Mouse (Mus musculus) inflammation-experienced regulatory T-cells, adult 6 months (primary cell): ENCODE measurements around the gene Dtnb. TPM values are rescaled to one million over a fixed set of nuclear protein-coding genes. Genes with fewer than 3 reads are reported as not detected.
"Not testable (repeated sequence)": the region's sequence is repeated elsewhere in the genome, so short reads cannot be mapped to it uniquely, and the experiment has no call there.

Source experiments
- ATAC-seq: one replicate; pipeline ENCODE4 v1.8.0; 2017
- polyA plus RNA-seq, 3 experiments: library from polyadenylated mRNA; unstranded; fragments of 100-300 nt; shearing (Covaris generic); gene quantifications; one replicate each; pipeline ENCODE4 v1.2.1; 2017

The Dtnb gene
- polyA plus RNA-seq, 3 experiments from 2014 or later, result 16.7 to 34.2 (median 33.7) TPM

DNA sequence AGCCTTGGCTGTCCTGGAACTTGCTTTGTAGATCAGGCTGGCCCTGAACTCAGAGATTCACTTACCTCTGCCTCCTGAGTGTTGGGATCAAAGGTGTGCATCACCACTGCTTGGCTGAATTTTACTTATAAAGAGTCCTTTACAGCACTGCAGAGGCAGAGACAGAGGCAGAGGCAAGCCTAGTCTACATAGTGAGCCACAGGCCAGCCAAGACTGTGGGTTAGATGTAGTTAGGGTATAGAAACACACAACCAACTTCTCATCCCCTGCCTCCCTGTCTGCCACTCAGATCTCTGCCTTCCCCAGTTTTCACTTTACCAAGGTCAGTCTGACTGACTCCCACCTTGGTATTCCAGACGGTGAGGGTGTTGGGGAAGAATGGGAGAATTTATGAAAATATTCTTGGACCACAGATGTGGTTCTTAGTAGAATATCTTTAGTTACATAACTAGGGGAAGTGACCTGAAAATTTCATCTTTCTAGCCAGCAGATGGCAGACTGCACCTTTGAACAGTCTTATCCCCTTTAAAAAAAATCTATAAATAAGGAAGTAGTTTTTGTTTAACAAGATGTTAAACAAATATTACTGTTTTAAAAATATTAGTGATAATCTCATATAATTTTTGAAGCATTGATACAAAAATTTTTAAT is 88.9 kb downstream of the Dtnb start:
- peak; percentile 38 for ATAC-seq

DNA sequence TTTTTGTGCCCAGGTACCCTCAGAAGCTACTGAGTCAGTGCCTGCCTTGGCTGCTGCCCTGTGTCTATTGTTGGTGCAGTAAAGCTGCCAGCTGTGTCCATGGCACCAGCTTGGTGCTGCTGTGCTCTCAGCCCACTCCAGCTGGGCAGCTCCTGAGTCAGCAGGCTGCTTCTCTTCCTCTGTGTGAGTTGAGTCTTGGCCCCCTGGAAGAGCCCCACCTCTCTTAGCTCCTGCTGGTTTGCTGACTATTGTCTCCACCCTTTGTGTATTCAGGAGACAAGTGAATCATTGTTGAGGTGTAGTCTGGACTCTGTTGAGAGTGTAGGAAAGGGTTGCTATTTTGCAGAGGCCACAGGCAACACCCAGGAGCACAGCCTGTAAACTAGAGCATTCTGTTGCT is 90.5 kb downstream of the Dtnb start:
- no peak for ATAC-seq

DNA sequence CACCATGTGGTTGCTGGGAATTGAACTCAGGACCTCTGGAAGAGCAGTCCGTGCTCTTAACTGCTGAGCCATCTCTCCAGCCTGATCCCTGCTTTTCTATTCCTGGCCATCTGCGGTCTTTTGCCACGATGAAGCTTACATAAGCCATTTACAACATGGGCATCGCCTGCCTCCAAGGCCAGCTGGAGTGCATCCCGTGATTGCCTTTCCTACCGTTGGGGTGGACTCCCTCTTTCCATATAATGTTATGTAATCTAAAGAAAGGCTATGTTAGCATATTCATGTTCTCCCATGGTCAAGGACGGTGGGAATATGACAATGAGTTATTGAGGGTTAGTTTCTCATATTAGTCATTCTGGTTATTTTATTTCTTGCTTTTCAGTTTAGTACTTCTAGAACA is 91.2 kb downstream of the Dtnb start:
- ATAC-seq, result no peak

DNA sequence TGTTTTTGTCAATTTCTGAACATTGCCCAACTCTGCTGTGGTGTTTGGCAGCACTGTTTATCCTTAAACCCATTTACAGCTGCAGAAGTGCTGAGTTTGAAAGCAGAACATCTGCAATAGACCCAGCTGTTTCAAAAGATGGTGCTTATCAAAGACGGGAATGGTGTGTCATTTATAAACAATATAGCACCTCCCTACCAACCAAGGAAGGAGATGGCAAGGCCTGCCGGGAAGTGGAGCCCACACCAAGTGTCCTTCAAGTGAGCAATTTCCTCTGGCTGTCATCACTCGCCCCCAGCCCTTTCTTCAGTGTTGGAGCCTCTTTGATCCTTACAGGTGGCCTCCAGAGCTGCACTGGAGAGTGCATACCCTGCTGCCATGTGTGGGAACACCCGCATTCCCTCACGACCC is 97.8 kb downstream of the Dtnb start:
- ATAC-seq, result no peak

DNA sequence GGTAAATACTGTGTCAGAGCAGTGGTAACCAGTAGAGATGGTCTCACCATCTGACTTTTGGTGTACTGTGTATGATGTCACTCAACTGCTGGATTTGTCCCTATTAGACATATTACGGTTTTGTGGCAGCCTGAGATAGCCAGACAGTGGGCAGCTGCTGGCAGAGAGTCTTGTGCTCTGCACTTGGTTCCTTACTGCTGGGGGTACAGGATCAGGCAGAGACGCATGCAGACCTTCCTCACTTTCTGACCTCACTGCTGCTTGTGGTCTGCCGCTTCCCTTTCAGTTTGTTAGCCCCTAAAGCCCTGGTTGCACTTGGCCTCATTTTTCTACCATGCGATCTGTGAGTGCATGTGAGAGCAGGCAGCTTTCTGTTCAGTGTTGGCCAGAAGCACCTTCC is 98.9 kb downstream of the Dtnb start:
- ATAC-seq, result no peak

DNA sequence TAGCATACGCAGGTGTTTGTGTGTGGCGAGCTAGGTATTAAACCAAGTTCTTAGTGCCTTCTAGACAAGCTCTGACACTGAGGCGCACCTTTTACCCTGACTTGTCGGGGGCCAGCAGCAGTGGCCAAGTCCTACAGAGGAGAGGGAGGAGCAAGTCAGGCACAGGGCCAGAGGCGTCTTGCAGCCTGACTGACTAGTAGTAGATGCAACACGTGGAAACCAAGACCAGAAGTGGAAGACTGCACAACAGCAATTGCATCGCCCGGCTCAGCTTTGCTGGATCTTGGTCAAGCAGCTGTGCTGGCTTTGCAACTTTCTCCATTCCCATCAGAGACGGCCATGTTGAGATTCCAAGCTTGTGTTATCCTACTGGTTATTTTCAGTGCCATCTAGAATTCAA is 100.6 kb downstream of the Dtnb start:
- ATAC-seq, result no peak

DNA sequence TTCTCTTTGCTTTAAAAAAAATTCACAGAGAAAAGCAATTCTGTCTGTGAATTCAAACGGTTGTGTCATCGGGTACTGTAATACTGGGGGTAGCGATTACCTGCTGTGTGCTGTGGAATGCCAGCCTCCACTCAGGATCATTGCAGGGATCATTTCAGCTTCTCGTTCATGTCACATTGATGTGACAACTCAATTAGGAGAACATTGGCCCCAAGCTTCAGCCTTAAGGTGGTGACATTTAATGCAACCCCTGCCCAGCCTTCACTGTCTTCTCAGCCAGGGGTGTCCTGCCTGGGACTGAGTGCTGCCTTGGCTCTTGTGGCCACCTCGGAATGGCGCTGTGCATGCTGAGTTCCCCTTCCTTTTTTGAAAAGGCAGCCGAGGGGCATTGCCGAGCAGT is 101.7 kb downstream of the Dtnb start:
- no peak for ATAC-seq

DNA sequence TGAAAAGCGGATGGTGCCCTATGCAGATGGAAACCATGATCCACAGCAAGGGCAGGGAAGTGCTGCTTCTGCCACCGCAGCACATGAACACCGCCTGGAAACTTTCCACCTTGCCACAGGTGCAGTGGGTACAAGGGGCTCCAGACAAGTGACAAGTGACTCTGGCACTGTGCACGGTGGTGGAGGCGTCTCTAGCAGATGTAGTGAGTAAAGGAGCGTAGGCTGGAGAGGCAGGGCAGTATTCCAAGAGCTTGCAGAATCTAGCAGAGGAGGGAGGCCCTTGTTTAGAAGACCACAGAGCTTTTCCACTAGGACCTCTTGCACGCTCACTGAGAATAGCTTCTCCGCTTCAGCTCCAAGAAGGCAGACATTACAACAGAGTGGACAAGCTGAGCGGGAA is 102.7 kb downstream of the Dtnb start:
- no peak for ATAC-seq

DNA sequence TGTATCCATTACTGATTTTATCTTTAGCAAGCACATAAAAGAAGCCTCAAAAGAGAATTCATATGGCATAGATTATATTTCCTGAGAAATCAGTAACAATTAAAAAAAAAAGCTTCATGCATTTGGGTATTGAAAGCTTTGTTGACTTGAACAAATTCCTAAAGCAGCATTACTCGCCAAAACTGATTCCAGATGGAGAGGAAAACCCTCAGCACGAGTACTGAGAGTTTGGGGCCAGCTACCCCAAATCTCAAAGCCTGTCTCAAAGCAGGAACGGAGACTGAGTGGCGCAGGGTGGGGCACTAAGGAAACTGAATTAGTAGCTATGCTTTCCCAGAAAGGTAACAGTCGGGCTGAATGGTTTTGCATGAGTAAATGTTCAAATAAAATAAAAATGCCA is 108.5 kb downstream of the Dtnb start:
- ATAC-seq, result no peak

DNA sequence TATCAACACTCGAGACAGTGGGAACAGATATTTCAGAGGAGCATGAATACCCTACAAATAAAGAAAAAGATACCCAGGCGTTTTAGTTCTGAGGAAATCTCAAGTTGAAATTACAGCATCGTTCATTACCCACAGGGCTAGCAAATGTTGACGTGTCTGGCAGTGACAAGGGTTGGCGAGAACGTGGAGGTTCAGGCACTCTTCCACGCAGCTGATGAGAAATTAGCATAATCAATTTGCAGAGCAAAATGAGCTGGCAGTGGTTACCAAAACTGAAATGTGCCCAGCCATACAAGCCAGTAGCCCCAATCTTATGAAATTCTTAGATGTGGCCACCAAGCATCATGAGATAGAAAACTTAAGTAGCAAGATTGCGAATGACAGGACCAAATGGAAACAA is 110.9 kb downstream of the Dtnb start:
- no peak for ATAC-seq

DNA sequence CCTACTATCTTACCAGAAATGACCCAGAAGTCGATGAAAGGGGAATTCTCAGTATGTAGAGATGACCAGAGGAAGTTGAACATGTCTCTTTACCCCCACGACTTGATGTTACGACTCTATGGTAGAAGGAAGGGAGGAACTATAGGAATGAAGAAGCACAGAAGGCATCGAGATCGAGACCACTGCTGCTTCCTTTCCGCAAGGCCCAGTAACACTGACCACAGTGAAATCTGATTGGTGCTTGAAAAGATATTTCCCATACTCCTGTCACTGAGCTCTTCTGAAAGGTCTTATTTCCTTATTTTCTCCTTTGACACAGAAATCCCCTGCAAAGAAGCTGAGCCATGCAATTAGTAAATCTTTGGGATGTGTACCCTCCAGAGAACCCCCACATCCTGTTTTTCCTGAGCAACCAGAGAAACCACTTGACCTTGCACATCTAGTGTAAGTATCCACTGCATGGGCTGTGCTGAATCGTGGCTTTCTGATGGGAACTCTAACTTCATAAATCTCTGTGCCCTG is 114.3 kb downstream of the Dtnb start:
- no peak for ATAC-seq

DNA sequence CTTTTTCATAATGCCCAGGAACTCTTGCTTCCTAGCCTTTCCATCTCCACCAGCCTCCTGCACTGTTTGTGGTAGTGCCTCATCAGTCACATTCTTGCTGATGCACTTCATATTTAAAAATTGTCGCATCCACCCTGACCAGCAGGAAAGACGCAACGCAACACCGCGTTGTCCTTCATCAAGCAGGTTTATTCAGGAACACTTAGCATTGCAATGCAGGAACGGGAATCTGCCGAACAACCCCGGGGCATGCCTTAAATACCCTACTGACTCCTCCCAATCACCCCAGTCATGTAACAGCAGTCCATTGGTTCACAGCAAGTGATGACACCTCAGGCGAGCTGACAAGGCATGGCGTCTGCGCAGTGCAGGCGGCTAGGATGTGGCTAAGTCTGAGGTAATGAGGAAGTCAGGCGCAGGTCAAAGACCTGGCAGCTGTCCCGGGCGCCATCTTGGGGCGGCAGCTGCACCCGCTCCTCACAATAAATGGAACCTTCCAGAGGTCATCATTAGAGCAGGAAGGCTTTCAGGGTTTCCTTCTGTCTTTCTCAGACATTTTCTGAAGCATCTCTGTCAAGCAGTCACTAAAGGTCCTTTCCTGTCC is 118.8 kb downstream of the Dtnb start:
- ATAC-seq, result not testable (repeated sequence)

DNA sequence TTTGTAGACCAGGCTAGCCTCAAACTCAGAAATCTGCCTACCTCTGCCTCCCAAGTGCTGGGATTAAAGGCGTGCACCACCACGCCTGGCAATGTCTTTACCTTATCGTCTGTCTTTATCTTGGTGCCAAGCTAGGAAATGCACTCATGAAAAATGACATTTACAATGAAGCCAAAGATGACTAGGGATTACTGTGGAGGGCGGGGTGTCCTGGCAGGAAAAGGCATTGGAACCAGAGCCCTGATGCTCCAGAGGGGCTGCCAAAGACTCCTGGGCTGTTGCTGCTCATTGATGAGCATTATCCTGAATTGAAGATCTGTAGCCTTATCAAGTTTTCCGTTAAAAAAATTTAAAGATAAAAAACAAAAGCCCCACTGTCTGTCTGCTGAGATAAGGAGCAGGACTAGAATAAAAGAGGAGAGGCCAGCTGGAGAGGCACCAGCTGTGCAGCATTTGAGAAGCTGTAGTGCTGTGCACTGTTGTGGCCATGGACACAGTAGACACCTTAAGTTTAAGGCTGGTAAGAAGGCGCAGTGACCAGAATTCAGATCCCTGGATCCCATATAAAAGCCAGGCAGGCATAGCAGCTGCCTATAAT is 120.7 kb downstream of the Dtnb start:
- ATAC-seq, result no peak

DNA sequence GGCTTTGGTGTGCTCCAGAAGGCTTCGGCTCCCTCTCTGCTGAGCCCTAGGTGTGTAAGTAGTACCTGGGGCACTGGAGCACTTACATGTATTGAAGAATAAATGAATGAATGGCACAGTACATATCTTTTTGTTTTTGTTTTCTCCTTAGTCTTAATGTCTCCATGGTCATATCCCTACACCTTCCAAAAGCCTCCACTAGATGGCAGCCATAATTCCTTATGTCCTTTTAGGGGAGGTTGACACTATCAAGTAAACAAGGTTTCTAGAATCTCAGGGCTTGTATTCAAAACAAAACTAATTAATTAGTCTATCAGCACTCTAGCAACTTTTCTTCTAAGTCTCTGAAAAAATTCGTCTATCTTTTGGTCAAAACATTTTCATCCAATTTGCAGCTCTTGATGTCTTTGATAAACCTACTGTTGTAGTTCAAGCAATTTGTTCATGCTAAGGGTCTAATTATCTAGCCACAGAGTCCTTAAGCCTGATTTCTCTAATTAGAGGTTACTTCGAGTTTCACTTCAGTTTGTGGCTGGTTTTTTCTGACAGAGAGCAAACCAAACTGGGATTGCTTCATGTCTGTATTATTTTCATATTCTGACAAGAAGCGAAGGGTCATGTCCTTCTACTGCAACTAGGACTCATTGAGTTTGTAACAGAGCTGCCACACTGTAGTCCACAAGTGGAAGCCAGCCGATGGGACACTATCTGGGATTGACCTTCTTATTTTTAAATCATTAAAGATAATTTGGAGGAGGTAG is 123.7 kb downstream of the Dtnb start:
- peak; percentile 88 for ATAC-seq

DNA sequence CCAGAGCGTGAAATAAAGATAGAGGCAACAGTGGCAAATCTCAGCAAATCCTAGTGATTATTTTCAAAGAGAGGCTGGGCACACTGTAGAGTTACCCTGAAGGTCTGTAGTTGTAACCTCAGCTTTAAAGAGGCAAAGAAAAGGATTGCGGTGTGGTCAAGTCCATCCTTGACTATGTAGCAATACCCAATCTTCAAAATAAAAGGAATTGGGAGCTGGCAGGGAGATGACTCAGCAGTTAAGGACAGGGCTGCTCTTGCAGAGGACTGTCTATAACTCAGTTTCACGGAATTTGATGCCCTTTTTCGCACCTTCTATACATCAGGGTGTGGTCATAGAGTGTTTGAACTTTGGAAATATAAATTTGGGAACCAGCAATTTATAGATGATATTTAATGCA is 128.3 kb downstream of the Dtnb start:
- no peak for ATAC-seq

DNA sequence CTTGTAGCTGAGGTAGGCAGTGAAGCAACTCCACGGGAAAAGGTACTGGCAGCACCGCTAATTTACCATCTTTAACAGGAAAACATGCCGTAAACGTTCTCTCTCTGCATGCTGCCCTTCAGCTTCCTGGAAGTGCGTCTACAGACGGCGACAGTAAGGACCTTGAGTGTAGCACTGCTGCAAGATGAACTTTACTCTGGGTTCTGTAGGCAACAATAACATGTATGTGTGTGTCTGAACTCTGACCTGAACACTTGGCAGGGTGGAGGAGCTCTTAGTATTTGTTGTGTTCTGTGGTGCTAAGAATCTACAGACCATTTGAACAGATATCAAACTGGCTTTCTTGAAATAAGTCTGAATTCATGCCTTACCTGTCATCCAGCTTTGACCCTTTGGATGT is 130.7 kb downstream of the Dtnb start:
- ATAC-seq, result no peak

DNA sequence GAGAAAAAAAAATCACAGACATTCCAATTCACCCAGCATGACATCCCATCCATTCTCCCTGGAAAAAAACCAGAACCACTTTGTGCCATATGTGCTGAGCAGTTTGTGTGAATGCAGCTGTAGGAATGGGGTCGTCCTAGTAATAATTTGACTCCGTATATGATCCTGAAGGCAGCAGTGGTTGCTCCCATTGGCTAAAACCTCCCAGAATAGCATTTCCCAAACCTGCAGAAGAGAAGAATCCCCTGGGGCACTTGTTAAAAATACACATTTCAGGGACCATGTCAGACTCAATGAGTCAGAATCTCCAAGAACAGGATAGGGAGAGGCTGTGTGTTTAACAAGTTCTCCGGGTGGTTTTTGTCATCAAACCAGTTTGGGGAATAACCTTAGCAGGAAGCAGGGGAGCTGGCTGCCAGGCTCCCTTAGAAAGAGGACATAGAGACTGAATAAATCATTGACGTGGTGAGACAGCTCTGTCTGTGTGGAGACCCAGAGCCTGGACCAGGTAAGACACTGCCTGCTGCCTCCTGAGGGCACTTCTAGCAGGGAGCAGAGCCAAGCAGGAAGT is 147.1 kb downstream of the Dtnb start:
- no peak for ATAC-seq

DNA sequence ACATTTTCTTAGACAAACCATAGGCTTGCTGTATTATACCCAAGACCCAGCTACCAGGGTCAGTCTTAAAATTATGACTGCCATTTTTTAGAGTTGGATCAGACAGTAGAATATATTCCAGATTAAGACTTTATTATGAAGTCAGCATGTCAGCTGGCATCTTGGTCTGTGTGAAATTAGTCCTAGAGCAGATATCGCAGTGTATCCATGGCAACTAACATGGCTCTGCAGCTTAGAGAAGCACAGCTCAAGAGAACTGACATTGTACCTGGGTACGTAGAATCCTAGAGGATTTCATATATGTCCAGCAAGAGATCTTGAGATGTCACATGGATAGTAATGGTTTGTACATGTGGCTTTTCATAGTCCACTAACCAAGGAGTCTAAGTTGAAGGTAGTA is 148.3 kb downstream of the Dtnb start:
- no peak for ATAC-seq

DNA sequence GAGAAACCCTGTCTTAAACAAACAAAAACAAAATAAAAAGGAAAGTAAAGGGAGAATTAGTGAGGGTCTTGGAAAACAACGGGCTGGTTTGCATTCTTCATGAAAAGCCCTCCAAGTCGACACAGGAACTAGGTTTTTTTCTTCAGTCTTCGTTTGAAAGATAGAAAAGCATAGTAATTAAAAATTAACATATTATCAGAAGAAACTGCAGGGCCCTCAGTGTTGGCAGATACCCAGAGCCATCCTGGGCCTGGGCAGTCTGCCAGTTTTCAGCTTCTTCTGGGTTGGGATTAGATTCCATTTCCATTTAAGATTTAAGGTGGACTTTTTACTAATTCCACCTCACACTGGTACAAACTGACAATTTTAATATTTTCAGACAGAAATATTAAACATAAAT is 151.6 kb downstream of the Dtnb start:
- no peak for ATAC-seq

DNA sequence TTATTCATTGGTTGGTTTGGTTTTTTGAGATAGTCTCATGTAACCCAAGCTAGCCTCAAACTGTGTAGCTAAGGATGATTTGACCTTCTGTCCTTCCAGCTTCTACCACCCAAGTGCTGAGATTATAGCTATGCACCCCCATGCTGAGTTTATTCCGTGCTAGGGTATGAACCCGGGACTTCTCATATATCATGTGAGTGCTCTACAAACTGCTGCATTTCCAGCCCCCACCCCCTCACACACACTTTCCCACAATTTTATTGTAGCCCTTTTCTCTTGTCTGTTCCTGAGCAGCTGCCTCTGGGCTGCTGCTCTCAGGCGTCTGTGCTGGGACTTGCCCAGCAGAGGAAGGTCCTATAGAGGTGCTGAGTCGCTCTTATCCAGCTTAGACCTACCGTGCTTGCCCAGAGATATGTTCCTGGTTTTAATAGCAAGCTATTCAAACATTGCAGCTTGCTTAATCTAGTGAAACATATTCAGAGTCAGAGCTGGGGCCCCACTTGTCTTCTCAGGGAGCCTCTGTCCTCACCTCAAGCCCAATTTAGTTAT is 152.7 kb downstream of the Dtnb start:
- ATAC-seq, result no peak

DNA sequence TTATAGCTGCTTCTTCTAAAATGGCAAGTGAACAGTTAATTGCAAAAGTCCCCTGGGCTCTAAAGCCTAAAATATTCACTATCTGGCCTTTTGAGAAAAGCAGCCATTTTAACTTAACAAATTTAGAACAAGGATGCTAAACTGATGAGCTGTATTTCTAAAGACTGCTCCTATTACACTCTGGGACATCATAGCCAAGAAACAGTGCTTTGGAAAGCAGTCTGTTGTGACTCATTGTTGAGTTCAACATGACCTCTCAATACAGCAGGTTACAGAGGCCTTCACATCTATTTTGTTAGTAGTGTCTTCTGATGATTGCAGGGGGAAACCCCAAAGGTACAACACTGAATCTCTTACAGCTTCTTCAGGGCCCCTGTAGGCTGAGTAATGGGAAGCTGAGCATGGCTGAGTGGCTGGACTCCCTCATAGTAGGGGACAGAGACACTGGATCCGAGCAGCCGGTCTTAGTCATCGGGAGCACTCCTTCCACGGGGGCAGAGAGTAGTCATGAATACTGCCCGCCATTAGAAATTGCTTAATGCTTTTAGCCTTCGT is 157.4 kb downstream of the Dtnb start:
- peak; percentile 17 for ATAC-seq

DNA sequence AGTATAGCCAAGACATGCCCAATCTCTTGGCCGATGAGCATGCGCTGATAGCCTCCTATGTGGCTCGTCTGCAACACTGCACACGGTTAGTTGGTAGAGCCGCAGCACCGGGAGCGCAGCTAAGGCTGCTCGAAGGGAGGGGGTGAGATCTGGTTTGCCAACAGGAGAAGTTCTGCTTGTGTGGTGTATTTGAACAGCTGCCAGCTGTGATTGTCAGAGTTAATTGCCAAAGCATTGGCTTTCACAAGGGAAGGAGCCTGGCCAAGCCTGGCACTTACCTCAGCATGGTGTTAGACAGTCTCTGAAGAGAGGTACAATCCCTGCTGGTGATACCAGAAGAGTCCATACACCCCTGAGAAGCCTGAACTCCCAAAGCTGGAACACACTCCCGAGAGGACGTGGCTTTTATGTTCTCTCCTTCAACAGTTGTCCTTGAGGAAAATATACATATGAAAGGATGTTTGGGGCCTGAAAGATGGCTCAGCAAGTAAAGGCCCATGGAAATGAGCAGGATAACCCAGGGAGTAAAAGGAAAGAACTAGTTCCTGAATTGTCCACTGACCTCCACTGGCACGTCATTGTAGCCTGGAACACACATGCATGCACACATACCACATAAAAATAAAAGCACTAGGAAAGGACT is 160.6 kb downstream of the Dtnb start:
- no peak for ATAC-seq
